Mouse (Mus musculus): ENCODE results near the gene Aarsd1.
"Not testable (repeated sequence)": the region's sequence is repeated elsewhere in the genome, so short reads cannot be mapped to it uniquely, and the experiment has no call there.

Gene Aarsd1

GRCm38 (mm10) chr11:101378196-101378595, 39.2 kb downstream of the Aarsd1 start:
- DNase-seq (ENCODE audit: low spot score in 2 of 2) = not testable (repeated sequence)

GRCm38 (mm10) chr11:101374421-101374938, 42.9 kb downstream of the Aarsd1 start:
- DNase-seq (ENCODE audit: low spot score in 2 of 2) = no peak

- no peak for DNase-seq (ENCODE audit: low spot score in 2 of 2)
These were observed 47.3 kb downstream of the Aarsd1 start for GRCm38 (mm10) chr11:101370141-101370540.

GRCm38 (mm10) chr11:101367326-101367935, 50.0 kb downstream of the Aarsd1 start, which contains the start of gene G6pc:
Gene G6pc, plus strand, starts transcription at chr11:101367561.
- DNase-seq (ENCODE audit: low spot score in 2 of 2) = no peak

- DNase-seq (ENCODE audit: low spot score in 2 of 2) = no peak
These were observed 52.9 kb downstream of the Aarsd1 start for GRCm38 (mm10) chr11:101364531-101364931.

- no peak for DNase-seq (ENCODE audit: low spot score in 2 of 2)
These were observed 56.7 kb downstream of the Aarsd1 start for GRCm38 (mm10) chr11:101360651-101361113.

- no peak for DNase-seq (ENCODE audit: low spot score in 2 of 2)
These were observed 57.6 kb downstream of the Aarsd1 start for GRCm38 (mm10) chr11:101359776-101360175.

GRCm38 (mm10) chr11:101357505-101358182, 59.8 kb downstream of the Aarsd1 start:
- no peak for DNase-seq (ENCODE audit: low spot score in 2 of 2)

Measured in frontal cortex, postnatal 14 days (tissue).